Mouse (Mus musculus) midbrain, embryonic 16.5 days (tissue): ENCODE data around the gene Wdr74. TPM values are rescaled to one million over a fixed set of nuclear protein-coding genes. Genes with fewer than 3 reads are reported as not detected.

Source experiments
- ATAC-seq: fragments of 200-750 bp; cut with Nextera tagmentation; 2 replicates; pipeline ENCODE4 v1.8.0; 2017; ENCODE audit warnings: moderate TSS enrichment
- H3K27ac ChIP-seq: fragments of 300-500 bp; sonication (generic); 2 replicates; pipeline ENCODE4 v1.5.1; 2014; ENCODE audit warnings: mild to moderate bottlenecking, low read length, mixed read lengths
- H3K27me3 ChIP-seq: fragments of 300-500 bp; sonication (generic); 2 replicates; pipeline ENCODE4 v1.6.1; 2014; ENCODE audit warnings: low read depth, low read length, mixed read lengths; ENCODE audit not compliant: control insufficient read depth, insufficient read depth
- H3K36me3 ChIP-seq: fragments of 300-500 bp; sonication (generic); 2 replicates; pipeline ENCODE4 v1.6.1; 2014; ENCODE audit warnings: mild to moderate bottlenecking, low read length, moderate library complexity, mixed read lengths; ENCODE audit not compliant: control insufficient read depth, insufficient read depth
- H3K4me1 ChIP-seq: fragments of 300-500 bp; sonication (generic); 2 replicates; pipeline ENCODE4 v1.6.1; 2014; ENCODE audit warnings: mild to moderate bottlenecking, low read length, mixed read lengths; ENCODE audit not compliant: control insufficient read depth, insufficient read depth
- H3K4me2 ChIP-seq: fragments of 300-500 bp; sonication (generic); 2 replicates; pipeline ENCODE4 v1.6.1; 2014; ENCODE audit warnings: mild to moderate bottlenecking, low read length, mixed read lengths
- H3K4me3 ChIP-seq: fragments of 300-500 bp; sonication (generic); 2 replicates; pipeline ENCODE4 v1.5.1; 2014; ENCODE audit warnings: low read depth, mild to moderate bottlenecking, low read length, moderate library complexity, mixed read lengths
- H3K9ac ChIP-seq: fragments of 300-500 bp; sonication (generic); 2 replicates; pipeline ENCODE4 v1.6.1; 2014; ENCODE audit warnings: low read depth, low read length, mixed read lengths
- H3K9me3 ChIP-seq: fragments of 300-500 bp; sonication (generic); replicated peaks from 2 replicates; pipeline ENCODE4 v1.6.1; 2014; ENCODE audit warnings: mild to moderate bottlenecking, low read length, mixed read lengths; ENCODE audit not compliant: control insufficient read depth, poor library complexity, severe bottlenecking
- WGBS: fragments of 180-500 bp; shearing (Covaris S2); extraction: QIAGEN DNeasy Blood & Tissue Kit; methylation state at CpG from one replicate; pipeline ENCODE4 v1.1.7; 2014; 5-methylcytosine and 5-hydroxymethylcytosine counted together
- polyA plus RNA-seq: library from polyadenylated mRNA; unstranded; fragments of >200 nt; fragmentation: Nextera tagmentation; extraction: Ambion mirVana; gene quantifications from 2 replicates; pipeline ENCODE4 v1.2.1, GENCODE M21; 2015

The Wdr74 gene
- polyA plus RNA-seq, 1 experiment from 2014 or later, result 95.9 TPM

GRCm38 (mm10) chr19:8772996-8773395, 37.4 kb downstream of the Wdr74 start:
- Histone ChIP-seq H3K4me2 (no peak overlapping the region), H3K9me3 (no peaks in the 10 kb centered on the region), H3K4me3 (no peak overlapping the region), H3K9ac (no peak overlapping the region), H3K4me1 (peaks cover 29% of the 10 kb centered on the region), H3K36me3 (peaks cover 15% of the 10 kb centered on the region), H3K27me3 (no peaks in the 10 kb centered on the region), H3K27ac (no peak overlapping the region)
- WGBS, result 92% methylated on average over 5 of the region's 5 CpGs
- no peak for ATAC-seq

DNA sequence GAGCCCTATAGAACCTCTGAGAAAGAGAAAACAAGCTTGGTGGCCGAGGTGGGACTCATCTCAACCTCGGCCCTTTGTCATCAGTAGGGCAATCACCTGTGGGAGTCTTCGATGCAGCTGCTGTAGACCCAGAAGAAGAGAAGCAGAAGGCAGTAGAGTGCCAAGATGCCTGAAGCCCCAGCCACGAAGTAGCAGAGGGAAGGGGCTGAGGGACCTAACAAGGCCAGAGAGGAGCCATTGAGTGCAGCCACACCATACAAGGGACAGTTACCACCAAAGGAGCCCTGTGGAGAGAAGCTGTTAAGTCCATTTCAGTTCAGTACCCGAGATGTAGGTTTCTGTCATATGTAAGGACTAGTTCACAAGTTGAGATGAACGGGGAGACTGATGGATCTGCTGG, 37.8 kb downstream of the Wdr74 start:
- Histone ChIP-seq H3K9ac (no peak overlapping the region), H3K27me3 (no peaks in the 10 kb centered on the region), H3K27ac (no peak overlapping the region; the same call in 1 of the 2 replicates), H3K9me3 (no peaks in the 10 kb centered on the region), H3K4me1 (peaks cover 29% of the 10 kb centered on the region), H3K4me3 (peak overlapping the region; percentile 67; the same call in 1 of the 2 replicates), H3K4me2 (peak overlapping the region; percentile 82), H3K36me3 (peaks cover 12% of the 10 kb centered on the region)
- 72% methylated on average over 6 of the region's 6 CpGs for WGBS
- no peak for ATAC-seq

GRCm38 (mm10) chr19:8774086-8774835, 38.6 kb downstream of the Wdr74 start, which contains the start of gene Tmem179b:
TSS of gene Tmem179b (minus strand) at chr19:8774467.
- H3K9ac ChIP-seq, result peak within 1 kb of the TSS; percentile 80
- peak; percentile 95 for ATAC-seq
- H3K27me3 ChIP-seq, result no peaks in the 10 kb centered on the region
- peak within 1 kb of the TSS; percentile 82 for H3K4me2 ChIP-seq
- H3K27ac ChIP-seq, result peak within 1 kb of the TSS; percentile 99
- H3K36me3 ChIP-seq, result peaks cover 9% of the 10 kb centered on the region
- H3K9me3 ChIP-seq, result no peaks in the 10 kb centered on the region
- H3K4me1 ChIP-seq, result peaks cover 29% of the 10 kb centered on the region
- peak within 1 kb of the TSS; percentile 67 for H3K4me3 ChIP-seq
- under 1% methylated on average over 67 of the region's 68 CpGs for WGBS

- ATAC-seq, result no peak
- Histone ChIP-seq H3K27ac (peak overlapping the region; percentile 99), H3K4me1 (peaks cover 29% of the 10 kb centered on the region), H3K27me3 (no peaks in the 10 kb centered on the region), H3K36me3 (peaks cover 5% of the 10 kb centered on the region), H3K9ac (peak overlapping the region; percentile 80), H3K4me3 (peak overlapping the region; percentile 67), H3K9me3 (no peaks in the 10 kb centered on the region), H3K4me2 (peak overlapping the region; percentile 82)
- 7% methylated on average over 20 of the region's 20 CpGs for WGBS
Observed at GRCm38 (mm10) chr19:8774951-8775421, 39.4 kb downstream of the Wdr74 start.

GRCm38 (mm10) chr19:8786008-8786781, 50.6 kb downstream of the Wdr74 start, which contains the start of gene Taf6l:
TSS of gene Taf6l (minus strand) at chr19:8786417.
- H3K4me2 ChIP-seq, result peak within 1 kb of the TSS; percentile 64
- H3K27ac ChIP-seq, result peak within 1 kb of the TSS; percentile 80
- peak; percentile 99 for ATAC-seq
- WGBS, result 1% methylated on average over 31 of the region's 32 CpGs
- peak within 1 kb of the TSS; percentile 75 for H3K9ac ChIP-seq
- no peaks in the 10 kb centered on the region for H3K27me3 ChIP-seq
- H3K4me1 ChIP-seq, result peaks cover 16% of the 10 kb centered on the region
- peak within 1 kb of the TSS; percentile 66 for H3K4me3 ChIP-seq
- H3K9me3 ChIP-seq, result no peaks in the 10 kb centered on the region
- peaks cover 13% of the 10 kb centered on the region; the same call in 1 of the 2 replicates for H3K36me3 ChIP-seq

DNA sequence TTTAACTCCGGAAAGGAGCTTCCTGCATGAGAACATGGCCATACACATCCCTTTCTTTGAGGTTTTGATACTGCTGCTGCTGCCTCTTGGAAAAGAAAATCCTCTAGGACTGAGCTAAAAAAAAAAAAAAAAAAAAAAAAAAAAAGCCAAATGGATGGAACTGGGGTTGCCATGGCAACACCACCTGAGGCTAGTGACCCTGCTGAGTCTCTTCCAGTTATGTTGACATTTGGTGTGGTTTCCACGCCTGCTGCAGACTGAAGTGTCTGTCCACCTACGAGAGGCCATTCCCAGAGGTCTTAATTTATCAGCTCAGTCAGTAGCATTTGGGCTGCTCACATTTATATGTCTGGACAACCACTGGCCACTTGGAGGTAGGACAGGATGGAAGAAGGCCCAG, 52.9 kb downstream of the Wdr74 start:
- WGBS, result 12% methylated on average over 3 of the region's 3 CpGs
- Histone ChIP-seq H3K4me1 (peaks cover 16% of the 10 kb centered on the region), H3K9me3 (no peaks in the 10 kb centered on the region), H3K27ac (peak overlapping the region; percentile 39), H3K4me2 (no peak overlapping the region), H3K9ac (0 out of 2 replicates have a peak overlapping the region, but pooled peaks have one; percentile 10), H3K36me3 (peaks cover 10% of the 10 kb centered on the region), H3K27me3 (no peaks in the 10 kb centered on the region), H3K4me3 (no peak overlapping the region)
- no peak for ATAC-seq

- WGBS, result 24% methylated on average over 1 of the region's 1 CpGs
- H3K36me3 ChIP-seq, result peaks cover 16% of the 10 kb centered on the region
- no peaks in the 10 kb centered on the region for H3K9me3 ChIP-seq
- peak overlapping the region; percentile 39; the same call in 1 of the 2 replicates for H3K27ac ChIP-seq
- ATAC-seq, result no peak
- H3K9ac ChIP-seq, result no peak overlapping the region
- peaks cover 16% of the 10 kb centered on the region for H3K4me1 ChIP-seq
- no peak overlapping the region for H3K4me2 ChIP-seq
- no peak overlapping the region for H3K4me3 ChIP-seq
- H3K27me3 ChIP-seq, result no peaks in the 10 kb centered on the region
Observed at GRCm38 (mm10) chr19:8789171-8789570, 53.5 kb downstream of the Wdr74 start.

GRCm38 (mm10) chr19:8790171-8790570, 54.5 kb downstream of the Wdr74 start:
- 87% methylated on average over 7 of the region's 7 CpGs for WGBS
- Histone ChIP-seq H3K27me3 (no peaks in the 10 kb centered on the region), H3K4me3 (no peak overlapping the region), H3K4me2 (no peak overlapping the region), H3K9ac (no peak overlapping the region), H3K27ac (no peak overlapping the region), H3K4me1 (peaks cover 14% of the 10 kb centered on the region), H3K9me3 (no peaks in the 10 kb centered on the region), H3K36me3 (peaks cover 24% of the 10 kb centered on the region)
- ATAC-seq, result no peak
